Mouse (Mus musculus) heart, adult 2 months (tissue): Measurements from ENCODE around the gene Hsf2. TPM values are rescaled to one million over a fixed set of nuclear protein-coding genes. Genes with fewer than 3 reads are reported as not detected.

Source experiments
- DNase-seq, 2 experiments: peaks; one replicate each; pipeline ENCODE4 v3.0.0; 2021
- H3K27ac ChIP-seq: fragments of 200-600 bp; 2 replicates; pipeline ENCODE4 v1.8.1; 2022
- H3K27me3 ChIP-seq: fragments of 200-500 bp; 2 replicates; pipeline ENCODE4 v1.6.1; 2012; ENCODE audit warnings: mild to moderate bottlenecking, low read length, inconsistent platforms, mixed read lengths; ENCODE audit not compliant: control insufficient read depth, insufficient read depth
- H3K36me3 ChIP-seq: fragments of 200-500 bp; 2 replicates; pipeline ENCODE4 v1.6.1; 2012; ENCODE audit warnings: low read length, inconsistent platforms; ENCODE audit not compliant: control insufficient read depth, insufficient read depth
- H3K4me1 ChIP-seq: fragments of 200-500 bp; 2 replicates; pipeline ENCODE4 v1.6.1; 2011; ENCODE audit warnings: low read length; ENCODE audit not compliant: control insufficient read depth, insufficient read depth
- H3K4me3 ChIP-seq: fragments of 200-600 bp; 2 replicates; pipeline ENCODE4 v1.8.1; 2022
- H3K79me2 ChIP-seq: fragments of 200-500 bp; replicated peaks from 2 replicates; pipeline ENCODE4 v1.6.1; 2012; ENCODE audit warnings: mild to moderate bottlenecking, inconsistent platforms, low read length, moderate library complexity, mixed read lengths; ENCODE audit not compliant: control insufficient read depth, insufficient read depth
- H3K9ac ChIP-seq: fragments of 200-500 bp; 2 replicates; pipeline ENCODE4 v1.6.1; 2012; ENCODE audit warnings: low read depth, mild to moderate bottlenecking, control low read depth, inconsistent platforms, low read length, mixed read lengths
- CTCF ChIP-seq: fragments of 200-600 bp; IDR thresholded peaks from 2 replicates; pipeline ENCODE4 v1.8.1; 2022; ENCODE audit warnings: antibody characterized with exemption, mild to moderate bottlenecking, moderate library complexity
- EP300 ChIP-seq: fragments of 200-500 bp; IDR thresholded peaks from 2 replicates; pipeline ENCODE4 v1.6.1; 2011; ENCODE audit warnings: low read depth, low read length, control low read depth; ENCODE audit not compliant: insufficient read depth
- POLR2A ChIP-seq: fragments of 200-500 bp; IDR thresholded peaks from 2 replicates; pipeline ENCODE4 v1.6.1; 2011; ENCODE audit warnings: mild to moderate bottlenecking, low read depth, low read length, control low read depth; ENCODE audit not compliant: insufficient read depth
- WGBS: fragments of 180-500 bp; shearing (Covaris S2); methylation state at CpG from one replicate; pipeline ENCODE4 v1.1.7; 2018; 5-methylcytosine and 5-hydroxymethylcytosine counted together
- intact Hi-C: fragments of 180-260 bp; cut with DNase I; formaldehyde crosslinking; loops from one replicate; pipeline ENCODE4 v1.15.1; 2025
- polyA plus RNA-seq: library from polyadenylated mRNA; depleted of rRNA; stranded (reverse); fragments of >200 nt; gene quantifications from 2 replicates; pipeline ENCODE4 v1.2.3, GENCODE M21; 2012; rRNA removed
- total RNA-seq, 2 experiments: library from RNA; stranded (reverse); gene quantifications; 2 replicates each; pipeline ENCODE4 v1.2.3; 2021

The Hsf2 gene
- total and polyA plus RNA-seq, 3 experiments = 4.4 to 15.6 (median 13.4) TPM

GRCm38 (mm10) chr10:57549631-57550030, 63.4 kb downstream of the Hsf2 start:
- intact Hi-C loops = no loop called here
- DNase-seq = no peak
- Histone ChIP-seq H3K9ac (no peak overlapping the region), H3K4me1 (no peaks in the 10 kb centered on the region), H3K4me3 (no peak overlapping the region), H3K36me3 (no peaks in the 10 kb centered on the region), H3K79me2 (no peaks in the 10 kb centered on the region), H3K27ac (no peak overlapping the region), H3K27me3 (no peaks in the 10 kb centered on the region)
- WGBS = 73% methylated on average over 4 of the region's 4 CpGs
- no peak for TF ChIP-seq POLR2A
- no peak for TF ChIP-seq CTCF
- TF ChIP-seq EP300 = no peak

DNA sequence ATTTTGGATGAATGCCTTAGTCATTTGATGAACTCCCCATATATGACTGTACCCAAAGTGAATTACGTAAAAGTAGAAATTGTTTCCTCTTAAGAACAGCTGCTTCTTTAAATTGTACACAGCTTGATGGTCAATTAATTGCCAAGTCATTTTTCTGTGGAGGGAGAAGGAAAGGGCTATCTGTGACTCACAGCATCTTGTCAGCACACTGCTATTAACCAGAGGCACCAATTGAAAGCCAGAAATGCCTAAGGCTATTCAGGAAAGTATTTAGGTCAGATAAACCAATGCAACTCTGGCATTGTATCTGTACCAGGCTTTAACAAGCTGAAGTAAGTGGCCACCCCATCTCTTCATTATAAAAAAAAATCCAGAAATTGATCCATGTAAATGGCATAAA, 67.5 kb downstream of the Hsf2 start:
- Histone ChIP-seq H3K79me2 (no peaks in the 10 kb centered on the region), H3K9ac (no peak overlapping the region), H3K4me3 (no peak overlapping the region), H3K36me3 (no peaks in the 10 kb centered on the region), H3K4me1 (no peaks in the 10 kb centered on the region), H3K27ac (no peak overlapping the region), H3K27me3 (no peaks in the 10 kb centered on the region)
- intact Hi-C loops = no loop called here
- TF ChIP-seq POLR2A (no peak), EP300 (no peak), CTCF (no peak)
- WGBS = 67% methylated on average over 1 of the region's 1 CpGs
- DNase-seq = no peak

DNA sequence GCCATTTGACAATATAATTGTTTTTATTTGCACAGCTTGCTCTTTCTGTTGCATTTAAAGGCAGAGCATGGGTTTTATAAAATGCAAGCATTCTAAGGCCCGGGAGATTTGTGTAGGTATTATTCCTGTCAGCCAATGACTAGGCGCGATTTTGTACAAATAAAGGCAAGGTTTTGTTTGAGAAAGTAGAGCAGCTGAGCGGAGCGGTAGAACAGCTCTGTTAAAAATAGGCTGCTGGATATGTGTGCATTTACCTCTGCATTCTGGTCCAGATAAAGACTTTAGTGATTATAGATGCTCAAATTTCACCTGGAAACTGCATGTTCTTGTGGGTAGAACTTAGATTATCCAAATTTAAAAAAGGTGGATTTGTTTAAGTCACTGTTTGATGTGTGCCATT, 71.4 kb downstream of the Hsf2 start:
- DNase-seq = no peak
- no peak overlapping the region for H3K4me3 ChIP-seq
- H3K9ac ChIP-seq = no peak overlapping the region
- no peak for TF ChIP-seq POLR2A
- no peaks in the 10 kb centered on the region for H3K27me3 ChIP-seq
- no peaks in the 10 kb centered on the region for H3K36me3 ChIP-seq
- WGBS = 84% methylated on average over 5 of the region's 5 CpGs
- H3K4me1 ChIP-seq = no peaks in the 10 kb centered on the region
- intact Hi-C loops = no loop called here
- no peak overlapping the region for H3K27ac ChIP-seq
- H3K79me2 ChIP-seq = no peaks in the 10 kb centered on the region

Other genes starting within 250 kb of the Hsf2 start
- gene Serinc1, start 46.1 kb downstream of the Hsf2 start, total RNA-seq = 100 to 1,000 TPM; 271 to 315 TPM
- gene Serinc1, start 46.1 kb downstream of the Hsf2 start, polyA plus RNA-seq = 88.0 and 170 TPM in 2 replicates
- gene Pkib, start 145.6 kb downstream of the Hsf2 start, total RNA-seq = 1 to 10 TPM in 1 of 2 experiments, under 1 TPM in 1; 0.39 to 1.6 TPM
- 0.47 and 1.3 TPM in 2 replicates for gene Pkib, start 145.6 kb downstream of the Hsf2 start, polyA plus RNA-seq